Mouse (Mus musculus): Measurements from ENCODE around the gene Akap2. TPM values are rescaled to one million over a fixed set of nuclear protein-coding genes. Genes with fewer than 3 reads are reported as not detected.

Gene Akap2
- polyA plus RNA-seq, 1 experiment from 2014 or later: 33.3 TPM

GRCm38 (mm10) chr4:57904211-57904610 is 186.8 kb downstream of the Akap2 start:
- DNase-seq (ENCODE audit: low spot score): peak; percentile 79
- 17% methylated on average over 5 of the region's 5 CpGs for WGBS
- Histone ChIP-seq H3K4me1 (peaks cover 25% of the 10 kb centered on the region), H3K36me3 (no peaks in the 10 kb centered on the region), H3K4me3 (no peak overlapping the region), H3K27me3 (ENCODE audit: low read depth, poor library complexity, severe bottlenecking) (no peaks in the 10 kb centered on the region), H3K9me3 (replicated peaks) (no peaks in the 10 kb centered on the region), H3K27ac (no peak overlapping the region)

GRCm38 (mm10) chr4:57904638-57905037 is 187.2 kb downstream of the Akap2 start:
- Histone ChIP-seq H3K27ac (no peak overlapping the region), H3K36me3 (no peaks in the 10 kb centered on the region), H3K4me1 (peaks cover 25% of the 10 kb centered on the region), H3K27me3 (ENCODE audit: low read depth, poor library complexity, severe bottlenecking) (no peaks in the 10 kb centered on the region), H3K4me3 (no peak overlapping the region), H3K9me3 (replicated peaks) (no peaks in the 10 kb centered on the region)
- DNase-seq (ENCODE audit: low spot score): no peak
- 45% methylated on average over 9 of the region's 9 CpGs for WGBS

GRCm38 (mm10) chr4:57906708-57907107 is 189.3 kb downstream of the Akap2 start:
- H3K4me3 ChIP-seq: no peak overlapping the region
- DNase-seq (ENCODE audit: low spot score): no peak

GRCm38 (mm10) chr4:57908860-57909259 is 191.4 kb downstream of the Akap2 start:
- 76% methylated on average over 6 of the region's 6 CpGs for WGBS
- Histone ChIP-seq H3K4me3 (no peak overlapping the region), H3K36me3 (no peaks in the 10 kb centered on the region), H3K4me1 (peaks cover 22% of the 10 kb centered on the region), H3K27ac (no peak overlapping the region), H3K27me3 (ENCODE audit: low read depth, poor library complexity, severe bottlenecking) (no peaks in the 10 kb centered on the region), H3K9me3 (replicated peaks) (no peaks in the 10 kb centered on the region)
- DNase-seq (ENCODE audit: low spot score): no peak

More at GRCm38 (mm10) chr4:57906708-57907107, 189.3 kb downstream of the Akap2 start:
- no peak overlapping the region for H3K27ac ChIP-seq
- no peaks in the 10 kb centered on the region for H3K9me3 ChIP-seq (replicated peaks)
- no peaks in the 10 kb centered on the region for H3K27me3 ChIP-seq (ENCODE audit: low read depth, poor library complexity, severe bottlenecking)
- 42% methylated on average over 2 of the region's 2 CpGs for WGBS
- no peaks in the 10 kb centered on the region for H3K36me3 ChIP-seq
- H3K4me1 ChIP-seq: peaks cover 25% of the 10 kb centered on the region

- Histone ChIP-seq H3K27ac (no peak overlapping the region), H3K4me3 (no peak overlapping the region), H3K9me3 (replicated peaks) (no peaks in the 10 kb centered on the region), H3K4me1 (peaks cover 18% of the 10 kb centered on the region), H3K36me3 (no peaks in the 10 kb centered on the region), H3K27me3 (ENCODE audit: low read depth, poor library complexity, severe bottlenecking) (peaks cover 31% of the 10 kb centered on the region)
- DNase-seq (ENCODE audit: low spot score): no peak
Measured at GRCm38 (mm10) chr4:57913021-57913420, 195.6 kb downstream of the Akap2 start.

GRCm38 (mm10) chr4:57914193-57915190 is 197.0 kb downstream of the Akap2 start:
- Histone ChIP-seq H3K4me1 (peaks cover 20% of the 10 kb centered on the region), H3K27ac (no peak overlapping the region), H3K9me3 (replicated peaks) (no peaks in the 10 kb centered on the region), H3K27me3 (ENCODE audit: low read depth, poor library complexity, severe bottlenecking) (peaks cover 31% of the 10 kb centered on the region), H3K4me3 (no peak overlapping the region), H3K36me3 (no peaks in the 10 kb centered on the region)
- WGBS: 75% methylated on average over 10 of the region's 10 CpGs
- DNase-seq (ENCODE audit: low spot score): no peak

- Histone ChIP-seq H3K36me3 (no peaks in the 10 kb centered on the region), H3K4me3 (peak overlapping the region; percentile 34), H3K27ac (peak overlapping the region; percentile 50; the same call in 1 of the 2 replicates), H3K27me3 (ENCODE audit: low read depth, poor library complexity, severe bottlenecking) (peaks cover 31% of the 10 kb centered on the region), H3K4me1 (peaks cover 29% of the 10 kb centered on the region), H3K9me3 (replicated peaks) (no peaks in the 10 kb centered on the region)
- DNase-seq (ENCODE audit: low spot score): no peak
- WGBS: 36% methylated on average over 17 of the region's 17 CpGs
Measured at GRCm38 (mm10) chr4:57915216-57915965, 197.9 kb downstream of the Akap2 start.

- H3K27me3 ChIP-seq (ENCODE audit: low read depth, poor library complexity, severe bottlenecking): peaks cover 31% of the 10 kb centered on the region
- H3K4me1 ChIP-seq: peaks cover 32% of the 10 kb centered on the region
- peak within 1 kb of the TSS; percentile 34 for H3K4me3 ChIP-seq
- WGBS: 25% methylated on average over 9 of the region's 9 CpGs
- H3K9me3 ChIP-seq (replicated peaks): no peaks in the 10 kb centered on the region
- H3K27ac ChIP-seq: peak within 1 kb of the TSS; percentile 50; the same call in 1 of the 2 replicates
- DNase-seq (ENCODE audit: low spot score): no peak
- H3K36me3 ChIP-seq: no peaks in the 10 kb centered on the region
Measured at GRCm38 (mm10) chr4:57916201-57916661, 198.8 kb downstream of the Akap2 start, which contains the start of gene D630039A03Rik. Gene D630039A03Rik, minus strand, starts transcription at chr4:57916297.

- Histone ChIP-seq H3K27me3 (ENCODE audit: low read depth, poor library complexity, severe bottlenecking) (peaks cover 31% of the 10 kb centered on the region), H3K9me3 (replicated peaks) (no peaks in the 10 kb centered on the region), H3K4me1 (peaks cover 32% of the 10 kb centered on the region), H3K4me3 (no peak overlapping the region), H3K36me3 (no peaks in the 10 kb centered on the region), H3K27ac (no peak overlapping the region)
- whole genome bisulfite sequencing: 70% methylated on average over 4 of the region's 4 CpGs
- DNase-seq (ENCODE audit: low spot score): no peak
Measured at GRCm38 (mm10) chr4:57916711-57917110, 199.3 kb downstream of the Akap2 start.

- H3K4me3 ChIP-seq: no peak overlapping the region
- H3K36me3 ChIP-seq: no peaks in the 10 kb centered on the region
- no peak overlapping the region for H3K27ac ChIP-seq
- DNase-seq (ENCODE audit: low spot score): no peak
- 19% methylated on average over 8 of the region's 8 CpGs for WGBS
- H3K4me1 ChIP-seq: peaks cover 36% of the 10 kb centered on the region
- no peaks in the 10 kb centered on the region for H3K9me3 ChIP-seq (replicated peaks)
- peaks cover 29% of the 10 kb centered on the region for H3K27me3 ChIP-seq (ENCODE audit: low read depth, poor library complexity, severe bottlenecking)
Measured at GRCm38 (mm10) chr4:57919494-57920423, 202.3 kb downstream of the Akap2 start.

GRCm38 (mm10) chr4:57920522-57920921 is 203.1 kb downstream of the Akap2 start:
- Histone ChIP-seq H3K36me3 (no peaks in the 10 kb centered on the region), H3K4me1 (peaks cover 31% of the 10 kb centered on the region), H3K9me3 (replicated peaks) (no peaks in the 10 kb centered on the region), H3K27me3 (ENCODE audit: low read depth, poor library complexity, severe bottlenecking) (peaks cover 21% of the 10 kb centered on the region), H3K4me3 (no peak overlapping the region), H3K27ac (no peak overlapping the region)
- DNase-seq (ENCODE audit: low spot score): no peak
- 88% methylated on average over 1 of the region's 1 CpGs for WGBS

GRCm38 (mm10) chr4:57922171-57922570 is 204.7 kb downstream of the Akap2 start:
- Histone ChIP-seq H3K9me3 (replicated peaks) (no peaks in the 10 kb centered on the region), H3K27ac (no peak overlapping the region), H3K4me1 (peaks cover 18% of the 10 kb centered on the region), H3K27me3 (ENCODE audit: low read depth, poor library complexity, severe bottlenecking) (peaks cover 5% of the 10 kb centered on the region; the same call in 1 of the 2 replicates), H3K4me3 (no peak overlapping the region), H3K36me3 (no peaks in the 10 kb centered on the region)
- no peak for DNase-seq (ENCODE audit: low spot score)
- WGBS: 75% methylated on average over 5 of the region's 5 CpGs

All from limb, embryonic 10.5 days (tissue).